Mouse (Mus musculus) stomach, embryonic 16.5 days (tissue): Measurements from ENCODE around the gene Wwp2. TPM values are rescaled to one million over a fixed set of nuclear protein-coding genes. Genes with fewer than 3 reads are reported as not detected.
A peak's percentile ranks its signal among the peaks of the same experiment; 100 is the strongest.

Experiments used
- ATAC-seq: fragments of 200-750 bp; cut with Nextera tagmentation; 2 replicates; pipeline ENCODE4 v1.8.0; 2017; ENCODE audit warnings: moderate number of reproducible peaks, moderate TSS enrichment; ENCODE audit not compliant: insufficient read depth, low FRiP score
- H3K27ac ChIP-seq: fragments of 300-500 bp; sonication (generic); 2 replicates; pipeline ENCODE4 v1.5.1; 2014; ENCODE audit warnings: low read length
- H3K27me3 ChIP-seq: fragments of 300-500 bp; sonication (generic); 2 replicates; pipeline ENCODE4 v1.6.1; 2014; ENCODE audit warnings: low read length, control low read depth, mixed read lengths; ENCODE audit not compliant: control insufficient read depth, insufficient read depth
- H3K36me3 ChIP-seq: fragments of 300-500 bp; sonication (generic); 2 replicates; pipeline ENCODE4 v1.6.1; 2014; ENCODE audit warnings: low read length; ENCODE audit not compliant: control insufficient read depth, insufficient read depth
- H3K4me1 ChIP-seq: fragments of 300-500 bp; sonication (generic); 2 replicates; pipeline ENCODE4 v1.6.1; 2014; ENCODE audit warnings: low read length, control low read depth, mixed read lengths; ENCODE audit not compliant: control insufficient read depth, insufficient read depth
- H3K4me2 ChIP-seq: fragments of 300-500 bp; sonication (generic); 2 replicates; pipeline ENCODE4 v1.6.1; 2014; ENCODE audit warnings: low read depth, low read length, mixed read lengths
- H3K4me3 ChIP-seq: fragments of 300-500 bp; sonication (generic); replicated peaks from 2 replicates; pipeline ENCODE4 v1.5.1; 2014; ENCODE audit warnings: mild to moderate bottlenecking, low read length
- H3K9ac ChIP-seq: fragments of 300-500 bp; sonication (generic); 2 replicates; pipeline ENCODE4 v1.6.1; 2014; ENCODE audit warnings: low read length
- H3K9me3 ChIP-seq: fragments of 300-500 bp; sonication (generic); replicated peaks from 2 replicates; pipeline ENCODE4 v1.6.1; 2016; ENCODE audit warnings: low read length, control low read depth; ENCODE audit not compliant: control insufficient read depth
- WGBS: fragments of 180-500 bp; shearing (Covaris S2); extraction: QIAGEN DNeasy Blood & Tissue Kit; methylation state at CpG from one replicate; pipeline ENCODE4 v1.1.7; 2014; 5-methylcytosine and 5-hydroxymethylcytosine counted together
- polyA plus RNA-seq: library from polyadenylated mRNA; unstranded; fragments of >200 nt; fragmentation: Nextera tagmentation; extraction: Ambion mirVana; gene quantifications from 2 replicates; pipeline ENCODE4 v1.2.1, GENCODE M21; 2015

Gene Wwp2
- polyA plus RNA-seq, 1 experiment from 2014 or later, result 36.2 TPM

GRCm38 (mm10) chr8:107580879-107581278 lies 144.7 kb downstream of the Wwp2 start:
- no peaks in the 10 kb centered on the region for H3K27me3 ChIP-seq
- no peaks in the 10 kb centered on the region for H3K9me3 ChIP-seq
- H3K9ac ChIP-seq, result no peak overlapping the region
- 93% methylated on average over 13 of the region's 13 CpGs for WGBS
- H3K4me3 ChIP-seq, result no peak overlapping the region
- no peak for ATAC-seq
- H3K4me2 ChIP-seq, result no peak overlapping the region
- no peak overlapping the region for H3K27ac ChIP-seq
- H3K36me3 ChIP-seq, result peaks cover 45% of the 10 kb centered on the region
- peaks cover 4% of the 10 kb centered on the region; the same call in 1 of the 2 replicates for H3K4me1 ChIP-seq

GRCm38 (mm10) chr8:107581536-107581935 lies 145.4 kb downstream of the Wwp2 start:
- no peak overlapping the region for H3K4me3 ChIP-seq
- H3K27ac ChIP-seq, result no peak overlapping the region
- WGBS, result 95% methylated on average over 4 of the region's 4 CpGs
- H3K4me2 ChIP-seq, result no peak overlapping the region
- H3K4me1 ChIP-seq, result peaks cover 4% of the 10 kb centered on the region
- H3K27me3 ChIP-seq, result no peaks in the 10 kb centered on the region
- no peak overlapping the region for H3K9ac ChIP-seq
- ATAC-seq, result no peak
- peaks cover 45% of the 10 kb centered on the region for H3K36me3 ChIP-seq
- no peaks in the 10 kb centered on the region for H3K9me3 ChIP-seq

- Histone ChIP-seq H3K27ac (no peak overlapping the region), H3K27me3 (no peaks in the 10 kb centered on the region), H3K4me1 (peaks cover 9% of the 10 kb centered on the region), H3K9ac (no peak overlapping the region), H3K4me2 (no peak overlapping the region), H3K9me3 (no peaks in the 10 kb centered on the region), H3K4me3 (no peak overlapping the region), H3K36me3 (peaks cover 45% of the 10 kb centered on the region)
- ATAC-seq, result no peak
- WGBS, result 90% methylated on average over 11 of the region's 11 CpGs
These were observed 146.0 kb downstream of the Wwp2 start for GRCm38 (mm10) chr8:107582136-107582535.

GRCm38 (mm10) chr8:107587429-107587994 lies 151.3 kb downstream of the Wwp2 start:
- 0% methylated on average over 17 of the region's 17 CpGs for WGBS
- Histone ChIP-seq H3K4me2 (peak overlapping the region; percentile 68), H3K9ac (peak overlapping the region; percentile 90), H3K27me3 (no peaks in the 10 kb centered on the region), H3K36me3 (peaks cover 22% of the 10 kb centered on the region), H3K4me3 (peak overlapping the region; percentile 81), H3K4me1 (peaks cover 10% of the 10 kb centered on the region), H3K9me3 (no peaks in the 10 kb centered on the region), H3K27ac (peak overlapping the region; percentile 70)
- ATAC-seq, result no peak

GRCm38 (mm10) chr8:107587995-107588780 lies 152.0 kb downstream of the Wwp2 start, which contains the start of gene Psmd7:
TSS of gene Psmd7 (minus strand) at chr8:107588464.
- H3K4me1 ChIP-seq, result peaks cover 10% of the 10 kb centered on the region
- H3K4me2 ChIP-seq, result peak within 1 kb of the TSS; percentile 68
- H3K4me3 ChIP-seq, result peak within 1 kb of the TSS; percentile 81
- H3K36me3 ChIP-seq, result peaks cover 18% of the 10 kb centered on the region
- WGBS, result 2% methylated on average over 65 of the region's 65 CpGs
- H3K9ac ChIP-seq, result peak within 1 kb of the TSS; percentile 90
- peak within 1 kb of the TSS; percentile 70 for H3K27ac ChIP-seq
- H3K27me3 ChIP-seq, result no peaks in the 10 kb centered on the region
- peak; percentile 96 for ATAC-seq
- no peaks in the 10 kb centered on the region for H3K9me3 ChIP-seq

- 67% methylated on average over 6 of the region's 6 CpGs for WGBS
- no peaks in the 10 kb centered on the region for H3K27me3 ChIP-seq
- no peak overlapping the region for H3K4me2 ChIP-seq
- H3K4me1 ChIP-seq, result no peaks in the 10 kb centered on the region
- no peaks in the 10 kb centered on the region for H3K36me3 ChIP-seq
- H3K4me3 ChIP-seq, result no peak overlapping the region
- no peaks in the 10 kb centered on the region for H3K9me3 ChIP-seq
- H3K27ac ChIP-seq, result no peak overlapping the region
- no peak overlapping the region for H3K9ac ChIP-seq
- no peak for ATAC-seq
These were observed 158.0 kb downstream of the Wwp2 start for GRCm38 (mm10) chr8:107593967-107594729.

- Histone ChIP-seq H3K27me3 (no peaks in the 10 kb centered on the region), H3K4me3 (no peak overlapping the region), H3K9me3 (no peaks in the 10 kb centered on the region), H3K27ac (no peak overlapping the region), H3K4me1 (no peaks in the 10 kb centered on the region), H3K4me2 (no peak overlapping the region), H3K9ac (no peak overlapping the region), H3K36me3 (no peaks in the 10 kb centered on the region)
- 75% methylated on average over 6 of the region's 6 CpGs for WGBS
- ATAC-seq, result no peak
These were observed 158.7 kb downstream of the Wwp2 start for GRCm38 (mm10) chr8:107594817-107595216.

- no peaks in the 10 kb centered on the region for H3K9me3 ChIP-seq
- WGBS, result 72% methylated on average over 1 of the region's 1 CpGs
- H3K4me1 ChIP-seq, result no peaks in the 10 kb centered on the region
- no peaks in the 10 kb centered on the region for H3K27me3 ChIP-seq
- no peak overlapping the region for H3K4me2 ChIP-seq
- H3K36me3 ChIP-seq, result no peaks in the 10 kb centered on the region
- no peak for ATAC-seq
- H3K9ac ChIP-seq, result no peak overlapping the region
- H3K4me3 ChIP-seq, result no peak overlapping the region
- H3K27ac ChIP-seq, result no peak overlapping the region
These were observed 161.6 kb downstream of the Wwp2 start for GRCm38 (mm10) chr8:107597731-107598130.

GRCm38 (mm10) chr8:107599691-107600090 lies 163.5 kb downstream of the Wwp2 start:
- Histone ChIP-seq H3K4me2 (no peak overlapping the region), H3K9ac (no peak overlapping the region), H3K27ac (no peak overlapping the region), H3K4me1 (no peaks in the 10 kb centered on the region), H3K4me3 (no peak overlapping the region), H3K9me3 (no peaks in the 10 kb centered on the region), H3K27me3 (no peaks in the 10 kb centered on the region), H3K36me3 (no peaks in the 10 kb centered on the region)
- ATAC-seq, result no peak
- 81% methylated on average over 9 of the region's 9 CpGs for WGBS
